Mouse (Mus musculus) urinary bladder, postnatal 36 days (tissue): ENCODE measurements around the gene Zfp146.
"Not testable (repeated sequence)": the region's sequence is repeated elsewhere in the genome, so short reads cannot be mapped to it uniquely, and the experiment has no call there.

Source experiments
- DNase-seq, 2 experiments: peaks; one replicate each; pipeline ENCODE4 v3.0.0; 2022; ENCODE audit warnings: low spot score in 2 of 2, mixed read lengths in 1 of 2

The Zfp146 gene

DNA sequence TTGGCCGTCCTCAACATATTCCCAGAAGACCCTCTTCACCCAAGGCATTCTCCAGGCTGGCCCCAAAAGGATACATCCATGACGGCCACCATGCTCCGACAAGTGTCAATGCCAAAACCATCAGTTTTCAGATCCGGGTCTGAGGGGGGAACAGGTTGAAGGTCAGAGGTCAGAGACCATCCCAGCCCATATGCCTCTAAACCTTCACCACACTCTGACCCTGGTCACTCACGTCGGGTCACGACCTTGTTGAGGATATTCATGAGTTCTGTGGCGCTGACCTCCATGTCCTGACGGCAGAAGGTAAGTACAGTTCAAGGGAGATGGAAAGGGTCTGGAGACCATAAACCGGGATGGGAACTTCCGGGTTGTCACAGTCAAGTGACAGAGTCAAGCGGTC is 22.5 kb upstream of the Zfp146 start:
- no peak for DNase-seq

- DNase-seq, result no peak
Observed at GRCm38 (mm10) chr7:30189116-30189491, 19.6 kb upstream of the Zfp146 start.

- DNase-seq, result no peak
Observed at GRCm38 (mm10) chr7:30188344-30189115, 19.0 kb upstream of the Zfp146 start.

- no peak for DNase-seq
Observed at GRCm38 (mm10) chr7:30184641-30185348, 15.2 kb upstream of the Zfp146 start.

DNA sequence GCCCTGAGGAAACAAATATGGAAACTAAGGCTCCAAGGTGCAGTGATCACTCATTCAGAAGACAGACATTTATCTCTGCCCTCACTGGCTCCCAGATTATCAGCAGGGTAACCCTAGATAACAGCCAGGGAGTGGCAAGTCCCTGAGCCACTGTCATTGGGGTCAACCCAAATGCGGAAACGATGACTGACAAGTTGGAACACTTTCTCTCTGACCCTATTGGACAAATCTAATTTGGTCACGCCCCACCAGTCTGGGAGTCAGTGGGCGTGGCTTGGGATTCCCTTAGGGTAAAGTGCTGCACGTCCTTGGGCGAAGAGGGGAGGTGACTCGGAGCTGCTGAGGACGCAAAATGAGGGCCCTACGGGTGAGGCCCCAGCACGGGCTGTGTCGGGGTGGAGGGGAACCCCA is 14.3 kb upstream of the Zfp146 start, which contains the start of gene Cox7a1:
Gene Cox7a1, plus strand, starts transcription at position 266 of the 411 bp plus-strand sequence.
- DNase-seq, result peak; percentile 81 to 86

DNA sequence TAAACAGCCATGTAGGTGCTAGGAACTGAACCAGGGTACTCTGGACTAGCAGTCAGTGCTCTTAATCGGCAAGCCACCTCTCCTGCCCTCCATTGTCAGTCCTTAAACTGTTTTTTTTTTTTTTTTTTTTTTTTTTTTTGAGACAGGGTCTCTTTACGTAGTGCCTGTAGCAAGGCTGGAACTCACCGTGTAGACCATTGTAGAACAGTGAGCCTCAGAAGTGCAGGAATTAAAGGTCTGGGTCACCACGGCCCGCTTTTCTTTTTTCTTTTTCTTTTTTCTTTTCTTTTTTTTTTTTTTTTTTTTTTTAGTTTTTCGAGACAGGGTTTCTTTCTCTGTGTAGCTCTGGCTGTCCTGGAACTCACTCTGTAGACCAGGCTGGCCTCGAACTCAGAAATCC is 13.6 kb upstream of the Zfp146 start:
- not testable (repeated sequence) for DNase-seq

- not testable (repeated sequence) for DNase-seq
Observed at GRCm38 (mm10) chr7:30181929-30182328, 12.4 kb upstream of the Zfp146 start.

DNA sequence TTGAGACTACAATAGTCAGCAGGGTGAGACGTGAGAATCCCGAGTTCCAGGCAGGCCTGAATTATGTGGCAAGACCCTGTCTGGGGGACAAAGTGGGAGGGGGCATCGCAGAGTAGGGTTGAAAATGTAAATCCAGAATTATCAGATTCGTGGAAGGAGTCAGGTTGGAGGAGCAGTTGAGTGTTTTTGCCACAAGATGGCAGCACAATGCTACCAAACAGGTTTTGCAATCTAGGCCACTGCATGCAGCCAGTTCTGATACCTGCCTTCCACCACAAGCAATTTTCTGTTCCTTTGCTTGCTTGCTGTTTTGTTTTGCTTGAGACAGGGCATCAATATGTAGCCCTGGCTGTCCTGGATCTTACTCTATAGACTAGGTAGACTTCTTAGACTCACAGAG is 11.8 kb upstream of the Zfp146 start:
- DNase-seq, result peak; percentile 61 to 67

DNA sequence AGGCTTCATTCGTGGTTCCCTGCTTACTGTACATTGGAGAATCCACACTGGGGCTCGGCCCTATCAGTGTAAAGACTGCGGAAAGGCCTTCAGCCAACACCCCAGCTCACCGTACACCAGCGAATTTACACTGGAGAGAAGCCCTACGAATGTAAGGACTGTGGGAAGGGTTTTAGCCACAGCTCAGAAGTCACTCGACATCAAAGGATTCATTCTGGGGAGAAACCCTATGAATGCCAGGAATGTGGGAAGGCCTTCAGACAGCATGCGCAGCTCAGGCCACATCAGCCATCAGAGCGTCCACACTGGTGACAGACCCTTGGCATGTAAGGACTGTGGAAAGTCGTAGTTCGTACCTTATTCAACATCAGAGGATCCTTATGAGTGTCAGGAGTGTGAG is 8.7 kb upstream of the Zfp146 start:
- DNase-seq, result no peak

DNA sequence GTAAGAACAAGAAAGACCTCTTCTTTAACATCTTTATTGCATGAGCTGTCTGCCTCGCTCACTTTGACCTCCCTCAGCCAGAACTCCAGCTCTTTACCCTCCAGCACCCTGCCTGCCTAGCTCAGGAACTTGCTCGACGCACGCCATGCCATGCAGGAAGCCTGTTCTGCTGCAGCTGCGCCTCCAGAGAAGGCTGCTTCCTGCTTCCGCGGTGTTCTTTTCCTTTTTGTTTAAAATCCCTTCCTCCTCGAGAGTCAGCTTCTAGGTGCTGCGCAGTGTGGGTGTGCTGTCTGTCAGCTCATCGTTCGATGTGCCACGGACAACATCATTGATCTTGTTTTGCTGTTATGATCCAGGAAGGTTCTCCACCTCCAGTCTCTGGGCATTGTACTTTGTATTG is 6.9 kb upstream of the Zfp146 start:
- DNase-seq, result no peak

DNA sequence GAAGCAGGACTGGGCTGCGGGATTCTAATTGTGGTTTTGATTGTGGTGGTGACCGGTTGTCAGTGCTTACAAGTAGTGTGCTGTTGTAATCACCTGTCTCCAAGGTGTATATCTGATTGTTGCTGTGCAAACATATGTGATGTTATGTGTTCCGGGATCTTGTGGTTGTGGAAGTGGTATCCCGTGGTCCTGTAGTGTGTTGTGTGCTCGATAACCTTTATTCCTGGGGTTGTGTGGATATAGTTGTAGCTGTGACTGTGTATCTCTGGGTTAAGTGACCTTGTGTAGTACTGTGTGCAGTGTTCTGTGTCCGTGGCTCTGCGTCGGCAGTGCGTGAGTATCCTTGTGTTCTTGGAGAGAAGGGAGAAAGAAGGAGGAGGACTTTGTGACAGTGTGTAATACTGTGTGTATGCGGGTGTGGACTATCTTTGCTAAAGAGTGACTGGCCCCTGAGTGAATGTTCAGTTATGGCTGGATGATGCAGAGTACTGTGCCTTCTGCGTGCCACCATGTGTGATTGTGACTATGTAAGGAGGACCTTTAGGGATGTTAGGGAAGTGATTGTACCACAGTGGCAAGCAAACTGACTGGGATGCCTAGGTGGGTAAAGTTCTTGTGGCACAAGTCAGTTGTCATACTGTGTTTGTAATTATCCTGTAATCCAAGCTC is 867 bp upstream of the Zfp146 start:
- no peak for DNase-seq

DNA sequence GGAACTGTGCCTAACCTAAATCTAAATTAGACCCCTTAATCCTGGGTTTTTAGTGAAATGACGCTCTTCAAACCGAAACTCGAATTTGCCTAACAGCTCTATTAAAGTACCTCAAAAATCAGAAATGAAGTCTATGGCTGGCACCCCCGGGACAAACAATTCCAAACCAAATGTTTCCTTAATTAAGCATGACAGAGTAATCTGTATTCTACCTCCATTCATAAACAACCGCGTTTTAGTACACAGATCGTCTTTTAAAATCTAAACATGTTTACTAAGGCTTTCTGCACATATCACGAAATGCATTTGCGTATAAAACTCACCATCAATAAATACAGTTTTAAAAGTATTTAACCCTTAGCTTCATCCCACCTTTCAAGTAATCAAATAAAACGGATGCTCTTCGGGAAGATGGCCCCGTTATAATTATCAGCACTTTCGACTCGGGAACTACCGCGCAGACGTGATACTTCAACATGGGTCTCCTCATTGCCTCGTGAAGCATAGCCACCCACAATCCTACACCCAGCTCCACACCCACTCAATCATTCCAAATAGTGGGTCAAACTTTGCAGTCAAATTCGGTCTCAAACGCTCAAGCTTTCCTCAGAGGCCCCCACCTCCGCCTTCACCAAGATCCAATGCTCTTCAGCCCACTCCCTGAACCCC is 502 bp downstream of the Zfp146 start:
- no peak for DNase-seq

GRCm38 (mm10) chr7:30164745-30165144 is 4.8 kb downstream of the Zfp146 start:
- no peak for DNase-seq

DNA sequence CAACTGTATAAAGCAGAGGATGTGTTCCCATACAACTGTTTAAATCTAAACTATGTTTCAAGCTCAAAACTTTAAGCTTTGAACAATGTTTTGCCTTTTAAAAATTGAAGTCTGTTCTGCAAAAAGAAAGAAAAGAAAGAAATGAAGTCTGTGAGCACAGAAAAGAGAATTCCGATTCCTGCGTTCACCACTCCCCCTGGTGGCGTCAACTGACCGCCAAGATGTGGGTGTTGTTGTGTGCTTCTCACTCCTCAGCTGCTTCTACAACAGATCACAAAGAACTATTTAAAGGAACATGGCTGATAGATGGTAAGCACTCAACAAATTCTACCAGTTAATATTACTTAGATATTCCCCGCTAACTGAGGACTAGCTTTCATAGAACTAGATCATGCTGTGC is 6.4 kb downstream of the Zfp146 start:
- DNase-seq, result no peak

DNA sequence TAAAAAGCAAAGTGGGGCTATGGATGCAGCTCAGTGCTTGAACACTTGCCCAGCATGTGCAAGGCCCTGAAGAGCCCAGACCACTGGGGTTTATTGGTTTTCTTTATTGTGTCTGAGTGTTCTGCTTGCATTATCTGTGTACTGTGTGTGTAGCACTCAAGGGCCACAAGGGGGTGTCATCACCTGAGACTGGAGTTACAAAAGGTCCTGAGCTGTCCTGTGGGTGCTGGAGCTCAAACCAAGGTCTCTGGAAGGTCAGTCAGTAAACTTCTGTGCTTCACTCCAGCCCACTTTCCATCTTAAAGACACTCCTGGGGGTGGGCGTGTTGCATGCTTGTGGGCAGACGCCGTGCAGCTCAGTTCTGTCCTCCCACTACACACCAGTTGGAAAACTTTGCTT is 14.0 kb downstream of the Zfp146 start:
- no peak for DNase-seq

- DNase-seq, result no peak
Observed at GRCm38 (mm10) chr7:30154040-30154439, 15.5 kb downstream of the Zfp146 start.

DNA sequence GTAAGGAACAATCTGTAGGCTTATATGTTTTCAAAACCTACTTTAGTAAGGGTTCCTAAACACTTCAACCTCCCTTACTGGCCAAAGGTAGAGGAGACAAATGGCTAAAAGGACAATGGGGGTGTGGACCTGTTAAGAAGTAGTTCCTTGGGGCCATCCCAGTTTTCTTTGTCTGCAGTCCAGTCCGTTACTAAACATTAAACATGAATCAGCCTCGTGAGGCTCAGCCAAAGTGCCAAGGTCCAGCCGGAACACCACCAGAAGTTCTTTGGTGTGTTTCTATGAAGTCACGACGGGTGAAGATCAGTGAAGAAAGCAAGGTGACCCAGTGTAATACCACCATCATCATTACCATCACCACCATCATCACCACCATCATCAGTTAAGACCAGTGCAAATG is 22.5 kb downstream of the Zfp146 start:
- no peak for DNase-seq

GRCm38 (mm10) chr7:30143555-30144209 is 25.9 kb downstream of the Zfp146 start:
- DNase-seq, result peak; percentile 2 to 40

DNA sequence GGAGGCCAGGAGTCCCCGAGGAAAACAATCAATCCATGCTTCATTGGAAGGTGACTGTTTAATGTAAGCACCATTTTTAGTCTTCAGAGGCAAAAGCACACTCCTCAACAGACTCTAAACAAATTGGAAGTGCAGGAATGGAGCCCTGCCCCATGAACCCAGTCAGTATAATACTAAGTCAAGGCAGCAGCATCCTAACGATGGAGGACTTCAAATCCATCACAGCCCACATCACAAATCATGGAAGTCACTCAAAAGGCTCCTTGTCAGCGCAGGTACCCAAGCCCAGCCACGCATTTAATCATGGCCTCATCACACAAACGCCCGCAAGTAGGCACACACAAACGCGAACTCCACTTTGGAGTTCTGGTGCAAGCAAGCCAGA is 26.4 kb downstream of the Zfp146 start:
- no peak for DNase-seq

- no peak for DNase-seq
Observed at GRCm38 (mm10) chr7:30136826-30137225, 32.7 kb downstream of the Zfp146 start.

GRCm38 (mm10) chr7:30132396-30132795 is 37.2 kb downstream of the Zfp146 start:
- DNase-seq, result no peak

GRCm38 (mm10) chr7:30129900-30130299 is 39.6 kb downstream of the Zfp146 start:
- no peak for DNase-seq
